Mouse (Mus musculus) liver, adult 2 months (tissue): ENCODE data around the gene Dtd1.

ENCODE experiments used
- CTCF ChIP-seq: fragments of 200-500 bp; IDR thresholded peaks from 2 replicates; pipeline ENCODE4 v1.5.1; 2011; ENCODE audit warnings: low read depth, low read length, control low read depth
- POLR2A ChIP-seq: fragments of 200-500 bp; IDR thresholded peaks from 2 replicates; pipeline ENCODE4 v1.6.1; 2011; ENCODE audit warnings: low read length, control low read depth; ENCODE audit not compliant: insufficient read depth; ENCODE audit errors: extremely low read depth

DNA sequence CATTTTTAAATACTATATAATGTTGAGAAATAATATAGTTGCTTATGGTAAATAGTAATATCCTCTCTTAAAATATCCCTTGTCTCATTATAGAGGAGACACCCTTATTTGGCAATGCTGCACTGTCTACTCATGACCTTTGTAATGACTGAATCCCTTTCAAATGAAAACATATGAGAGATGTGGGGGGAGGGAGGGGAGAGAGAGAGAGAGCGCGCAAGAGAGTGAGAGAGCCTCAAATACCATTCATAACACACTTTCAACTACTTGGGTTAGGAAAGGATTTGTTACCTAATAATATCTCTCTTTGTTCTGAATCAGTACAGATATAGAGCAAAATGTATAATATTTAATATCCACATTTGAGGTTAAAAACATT lies 169.4 kb downstream of the Dtd1 start:
- TF ChIP-seq POLR2A (no peak), CTCF (no peak)
